Mouse (Mus musculus): ENCODE results near the gene Tnip2.

Gene Tnip2

GRCm38 (mm10) chr5:34461294-34461693, 52.5 kb downstream of the Tnip2 start:
- DNase-seq (ENCODE audit: low spot score in 2 of 2): no peak

- no peak for DNase-seq (ENCODE audit: low spot score in 2 of 2)
Measured at GRCm38 (mm10) chr5:34458994-34459393, 54.8 kb downstream of the Tnip2 start.

GRCm38 (mm10) chr5:34446207-34446606, 67.6 kb downstream of the Tnip2 start:
- no peak for DNase-seq (ENCODE audit: low spot score in 2 of 2)
